Mouse (Mus musculus) thymus, adult 2 months (tissue): Measurements from ENCODE around the gene H2-Q10.
"Not testable (repeated sequence)": the region's sequence is repeated elsewhere in the genome, so short reads cannot be mapped to it uniquely, and the experiment has no call there.

Experiments used
- CTCF ChIP-seq: fragments of 200-500 bp; IDR thresholded peaks from 2 replicates; pipeline ENCODE4 v1.5.1; 2012; ENCODE audit warnings: mild to moderate bottlenecking, control low read depth, low read length, moderate library complexity, borderline replicate concordance; ENCODE audit not compliant: control insufficient read depth, poor library complexity, insufficient read depth; ENCODE audit errors: extremely low read depth
- POLR2A ChIP-seq: fragments of 200-500 bp; IDR thresholded peaks from 2 replicates; pipeline ENCODE4 v1.6.1; 2012; ENCODE audit warnings: mild to moderate bottlenecking, low read length, control low read depth, moderate library complexity; ENCODE audit not compliant: control insufficient read depth, poor library complexity, insufficient read depth; ENCODE audit errors: extremely low read depth

DNA sequence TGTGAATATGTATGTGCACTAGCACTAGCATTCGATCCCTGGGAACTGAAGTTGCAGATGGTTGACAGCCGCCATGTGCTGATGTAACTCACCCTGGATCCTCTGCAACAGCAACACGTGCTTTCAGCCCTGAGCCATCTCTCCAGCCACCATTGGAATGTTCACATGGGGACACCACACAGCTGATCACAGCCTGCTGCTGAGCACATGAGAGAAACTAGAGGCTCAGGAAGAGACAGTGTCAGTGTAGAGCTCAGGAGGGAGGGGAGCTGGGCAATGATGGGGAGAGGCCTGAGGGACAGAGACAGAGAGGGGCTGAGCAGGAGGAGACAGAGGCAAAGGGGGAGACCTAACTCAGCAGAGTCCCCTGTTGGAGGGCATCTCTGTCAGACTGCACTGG lies 34.3 kb upstream of the H2-Q10 start:
- TF ChIP-seq CTCF, POLR2A: not testable (repeated sequence)
